Mouse (Mus musculus): ENCODE results near the gene Ptgir. TPM values are rescaled to one million over a fixed set of nuclear protein-coding genes. Genes with fewer than 3 reads are reported as not detected.

Ptgir gene
- polyA plus RNA-seq, 1 experiment from 2014 or later = 2.1 TPM

GRCm38 (mm10) chr7:16892352-16892730 lies 13.9 kb upstream of the Ptgir start:
- peaks cover 49% of the 10 kb centered on the region for H3K4me1 ChIP-seq
- H3K4me3 ChIP-seq (replicated peaks) = peak overlapping the region; percentile 42
- WGBS = 44% methylated on average over 9 of the region's 9 CpGs
- H3K9me3 ChIP-seq (replicated peaks) = no peaks in the 10 kb centered on the region
- no peak; the same call in 1 of the 2 replicates for ATAC-seq (replicated peaks; ENCODE audit: low FRiP score)
- no peak overlapping the region for H3K9ac ChIP-seq
- peaks cover 7% of the 10 kb centered on the region for H3K36me3 ChIP-seq
- H3K27ac ChIP-seq = no peak overlapping the region
- H3K27me3 ChIP-seq = peaks cover 30% of the 10 kb centered on the region
- peak overlapping the region; percentile 71 for H3K4me2 ChIP-seq

- peaks cover 49% of the 10 kb centered on the region for H3K4me1 ChIP-seq
- no peaks in the 10 kb centered on the region for H3K36me3 ChIP-seq
- ATAC-seq (replicated peaks; ENCODE audit: low FRiP score) = no peak
- H3K4me3 ChIP-seq (replicated peaks) = peak overlapping the region; percentile 17; the same call in 1 of the 2 replicates
- H3K27ac ChIP-seq = no peak overlapping the region
- no peak overlapping the region for H3K9ac ChIP-seq
- WGBS = 4% methylated on average over 6 of the region's 6 CpGs
- H3K27me3 ChIP-seq = peaks cover 27% of the 10 kb centered on the region
- peak overlapping the region; percentile 71 for H3K4me2 ChIP-seq
- no peaks in the 10 kb centered on the region for H3K9me3 ChIP-seq (replicated peaks)
Observed at GRCm38 (mm10) chr7:16893612-16894011, 12.7 kb upstream of the Ptgir start.

- 2% methylated on average over 4 of the region's 4 CpGs for WGBS
- ATAC-seq (replicated peaks; ENCODE audit: low FRiP score) = 0 out of 2 replicates have a peak, but pooled peaks have one; percentile 2
- no peak overlapping the region for H3K27ac ChIP-seq
- H3K4me3 ChIP-seq (replicated peaks) = no peak overlapping the region
- 0 out of 2 replicates have a peak overlapping the region, but pooled peaks have one; percentile 7 for H3K9ac ChIP-seq
- H3K9me3 ChIP-seq (replicated peaks) = no peaks in the 10 kb centered on the region
- peaks cover 27% of the 10 kb centered on the region for H3K27me3 ChIP-seq
- H3K36me3 ChIP-seq = no peaks in the 10 kb centered on the region
- H3K4me2 ChIP-seq = peak overlapping the region; percentile 60
- H3K4me1 ChIP-seq = peaks cover 49% of the 10 kb centered on the region
Observed at GRCm38 (mm10) chr7:16894279-16894678, 12.0 kb upstream of the Ptgir start.

- Histone ChIP-seq H3K9me3 (replicated peaks) (no peaks in the 10 kb centered on the region), H3K4me3 (replicated peaks) (peak overlapping the region; percentile 26), H3K36me3 (no peaks in the 10 kb centered on the region), H3K4me2 (peak overlapping the region; percentile 60), H3K27me3 (peaks cover 27% of the 10 kb centered on the region), H3K4me1 (peaks cover 49% of the 10 kb centered on the region), H3K27ac (no peak overlapping the region), H3K9ac (no peak overlapping the region)
- ATAC-seq (replicated peaks; ENCODE audit: low FRiP score) = peak; percentile 19; the same call in 1 of the 2 replicates
- under 1% methylated on average over 24 of the region's 24 CpGs for WGBS
Observed at GRCm38 (mm10) chr7:16895000-16895399, 11.3 kb upstream of the Ptgir start.

GRCm38 (mm10) chr7:16895511-16895910 lies 10.8 kb upstream of the Ptgir start:
- peak overlapping the region; percentile 60 for H3K4me2 ChIP-seq
- no peak overlapping the region for H3K9ac ChIP-seq
- H3K4me3 ChIP-seq (replicated peaks) = peak overlapping the region; percentile 26; the same call in 1 of the 2 replicates
- no peak overlapping the region for H3K27ac ChIP-seq
- H3K36me3 ChIP-seq = no peaks in the 10 kb centered on the region
- no peak for ATAC-seq (replicated peaks; ENCODE audit: low FRiP score)
- H3K27me3 ChIP-seq = peaks cover 27% of the 10 kb centered on the region
- 25% methylated on average over 10 of the region's 10 CpGs for WGBS
- peaks cover 46% of the 10 kb centered on the region for H3K4me1 ChIP-seq
- no peaks in the 10 kb centered on the region for H3K9me3 ChIP-seq (replicated peaks)

GRCm38 (mm10) chr7:16900526-16900925 lies 5.8 kb upstream of the Ptgir start:
- H3K27me3 ChIP-seq = no peaks in the 10 kb centered on the region
- 26% methylated on average over 5 of the region's 5 CpGs for WGBS
- H3K9me3 ChIP-seq (replicated peaks) = no peaks in the 10 kb centered on the region
- peaks cover 34% of the 10 kb centered on the region for H3K4me1 ChIP-seq
- H3K9ac ChIP-seq = no peak overlapping the region
- H3K4me2 ChIP-seq = no peak overlapping the region
- H3K4me3 ChIP-seq (replicated peaks) = no peak overlapping the region
- no peaks in the 10 kb centered on the region for H3K36me3 ChIP-seq
- ATAC-seq (replicated peaks; ENCODE audit: low FRiP score) = no peak
- no peak overlapping the region for H3K27ac ChIP-seq

GRCm38 (mm10) chr7:16903439-16903955 lies 2.8 kb upstream of the Ptgir start:
- H3K4me2 ChIP-seq = no peak overlapping the region
- no peak for ATAC-seq (replicated peaks; ENCODE audit: low FRiP score)
- H3K4me3 ChIP-seq (replicated peaks) = no peak overlapping the region
- H3K9me3 ChIP-seq (replicated peaks) = no peaks in the 10 kb centered on the region
- H3K36me3 ChIP-seq = no peaks in the 10 kb centered on the region
- H3K27me3 ChIP-seq = no peaks in the 10 kb centered on the region
- no peak overlapping the region for H3K27ac ChIP-seq
- no peak overlapping the region for H3K9ac ChIP-seq
- 84% methylated on average over 2 of the region's 2 CpGs for WGBS
- peaks cover 62% of the 10 kb centered on the region for H3K4me1 ChIP-seq

GRCm38 (mm10) chr7:16904120-16904675 lies 2.1 kb upstream of the Ptgir start:
- ATAC-seq (replicated peaks; ENCODE audit: low FRiP score) = no peak
- Histone ChIP-seq H3K9ac (no peak overlapping the region), H3K27ac (0 out of 2 replicates have a peak overlapping the region, but pooled peaks have one; percentile 13), H3K4me3 (replicated peaks) (no peak overlapping the region), H3K4me1 (peaks cover 69% of the 10 kb centered on the region), H3K4me2 (no peak overlapping the region), H3K9me3 (replicated peaks) (no peaks in the 10 kb centered on the region), H3K27me3 (no peaks in the 10 kb centered on the region; the same call in 1 of the 2 replicates), H3K36me3 (no peaks in the 10 kb centered on the region)
- WGBS = 32% methylated on average over 8 of the region's 10 CpGs

- peak; percentile 71 for ATAC-seq (replicated peaks; ENCODE audit: low FRiP score)
- peak overlapping the region; percentile 14; the same call in 1 of the 2 replicates for H3K4me2 ChIP-seq
Observed at GRCm38 (mm10) chr7:16905491-16906021, 734 bp upstream of the Ptgir start.

GRCm38 (mm10) chr7:16906889-16907559 lies 734 bp downstream of the Ptgir start:
- no peak overlapping the region for H3K4me2 ChIP-seq
- ATAC-seq (replicated peaks; ENCODE audit: low FRiP score) = no peak
- no peak overlapping the region for H3K27ac ChIP-seq
- H3K9me3 ChIP-seq (replicated peaks) = no peaks in the 10 kb centered on the region
- H3K4me3 ChIP-seq (replicated peaks) = no peak overlapping the region
- WGBS = 92% methylated on average over 41 of the region's 41 CpGs
- H3K4me1 ChIP-seq = peaks cover 68% of the 10 kb centered on the region
- H3K9ac ChIP-seq = no peak overlapping the region
- H3K27me3 ChIP-seq = no peaks in the 10 kb centered on the region; the same call in 1 of the 2 replicates
- H3K36me3 ChIP-seq = no peaks in the 10 kb centered on the region

More at GRCm38 (mm10) chr7:16905491-16906021, 734 bp upstream of the Ptgir start:
- WGBS = 14% methylated on average over 9 of the region's 9 CpGs
- Histone ChIP-seq H3K9me3 (replicated peaks) (no peaks in the 10 kb centered on the region), H3K4me1 (peaks cover 77% of the 10 kb centered on the region), H3K27me3 (no peaks in the 10 kb centered on the region; the same call in 1 of the 2 replicates), H3K36me3 (no peaks in the 10 kb centered on the region), H3K9ac (no peak overlapping the region), H3K4me3 (replicated peaks) (no peak overlapping the region), H3K27ac (peak overlapping the region; percentile 84)

- H3K4me3 ChIP-seq (replicated peaks) = no peak overlapping the region
- H3K4me1 ChIP-seq = peaks cover 65% of the 10 kb centered on the region
- 46% methylated on average over 7 of the region's 7 CpGs for WGBS
Observed at GRCm38 (mm10) chr7:16907842-16908241, 1.6 kb downstream of the Ptgir start.

GRCm38 (mm10) chr7:16908367-16908766 lies 2.1 kb downstream of the Ptgir start:
- no peaks in the 10 kb centered on the region; the same call in 1 of the 2 replicates for H3K27me3 ChIP-seq
- no peaks in the 10 kb centered on the region for H3K36me3 ChIP-seq
- no peaks in the 10 kb centered on the region for H3K9me3 ChIP-seq (replicated peaks)
- no peak overlapping the region for H3K27ac ChIP-seq
- ATAC-seq (replicated peaks; ENCODE audit: low FRiP score) = no peak
- H3K4me2 ChIP-seq = peak overlapping the region; percentile 18; the same call in 1 of the 2 replicates
- no peak overlapping the region for H3K9ac ChIP-seq
- 35% methylated on average over 11 of the region's 11 CpGs for WGBS
- peaks cover 65% of the 10 kb centered on the region for H3K4me1 ChIP-seq
- H3K4me3 ChIP-seq (replicated peaks) = no peak overlapping the region

More at GRCm38 (mm10) chr7:16907842-16908241, 1.6 kb downstream of the Ptgir start:
- H3K9ac ChIP-seq = no peak overlapping the region
- no peak for ATAC-seq (replicated peaks; ENCODE audit: low FRiP score)
- no peaks in the 10 kb centered on the region; the same call in 1 of the 2 replicates for H3K27me3 ChIP-seq
- H3K27ac ChIP-seq = no peak overlapping the region
- peak overlapping the region; percentile 18; the same call in 1 of the 2 replicates for H3K4me2 ChIP-seq
- H3K36me3 ChIP-seq = no peaks in the 10 kb centered on the region
- no peaks in the 10 kb centered on the region for H3K9me3 ChIP-seq (replicated peaks)

Data from kidney, embryonic 15.5 days (tissue).